Mouse (Mus musculus) liver (tissue): ENCODE measurements at regions not wholly inside any gene's neighbourhood (a gene's known extent, or its start where the extent isn't known, plus 50 kb on each side); places are given as distances from the start of the nearest gene placed in this dataset.

ENCODE experiments used
- DNase-seq: peaks from one replicate; pipeline ENCODE4 v3.0.0-alpha.2; 2020; ENCODE audit warnings: mixed read lengths

- DNase-seq: no peak
Observed at GRCm38 (mm10) chr4:125765171-125765570, 259.2 kb upstream of the Csf3r start.

GRCm38 (mm10) chr4:125777126-125777525, 247.2 kb upstream of the Csf3r start:
- DNase-seq: no peak

- DNase-seq: no peak
Observed at GRCm38 (mm10) chr4:125780113-125780512, 244.2 kb upstream of the Csf3r start.

GRCm38 (mm10) chr4:125780921-125781487, 243.3 kb upstream of the Csf3r start:
- no peak for DNase-seq

- DNase-seq: no peak
Observed at GRCm38 (mm10) chr4:125782346-125782745, 242.0 kb upstream of the Csf3r start.

GRCm38 (mm10) chr4:125786083-125786482, 238.3 kb upstream of the Csf3r start:
- no peak for DNase-seq

- DNase-seq: no peak
Observed at GRCm38 (mm10) chr4:125794679-125795078, 229.7 kb upstream of the Csf3r start.

GRCm38 (mm10) chr4:125807923-125808322, 216.4 kb upstream of the Csf3r start:
- no peak for DNase-seq

- no peak for DNase-seq
Observed at GRCm38 (mm10) chr4:125809446-125810108, 214.8 kb upstream of the Csf3r start.

GRCm38 (mm10) chr4:125810247-125810646, 214.1 kb upstream of the Csf3r start:
- DNase-seq: no peak

- DNase-seq: no peak
Observed at GRCm38 (mm10) chr4:125814311-125814710, 210.0 kb upstream of the Csf3r start.

- no peak for DNase-seq
Observed at GRCm38 (mm10) chr4:125815276-125815675, 209.1 kb upstream of the Csf3r start.

- no peak for DNase-seq
Observed at GRCm38 (mm10) chr4:125824525-125824924, 199.8 kb upstream of the Csf3r start.

GRCm38 (mm10) chr4:125826416-125826815, 197.9 kb upstream of the Csf3r start:
- DNase-seq: no peak

- DNase-seq: peak; percentile 73
Observed at GRCm38 (mm10) chr4:125835250-125835649, 189.1 kb upstream of the Csf3r start.

- DNase-seq: no peak
Observed at GRCm38 (mm10) chr4:125847568-125847967, 176.8 kb upstream of the Csf3r start.

GRCm38 (mm10) chr4:125850300-125850699, 174.1 kb upstream of the Csf3r start:
- DNase-seq: peak; percentile 28

- no peak for DNase-seq
Observed at GRCm38 (mm10) chr4:125852545-125852944, 171.8 kb upstream of the Csf3r start.

GRCm38 (mm10) chr4:125855983-125856591, 168.3 kb upstream of the Csf3r start:
- DNase-seq: no peak

GRCm38 (mm10) chr4:125856781-125857180, 167.6 kb upstream of the Csf3r start:
- DNase-seq: no peak

- no peak for DNase-seq
Observed at GRCm38 (mm10) chr4:125865057-125865456, 159.3 kb upstream of the Csf3r start.

GRCm38 (mm10) chr4:125865728-125866127, 158.6 kb upstream of the Csf3r start:
- DNase-seq: no peak

GRCm38 (mm10) chr4:125871211-125871610, 153.1 kb upstream of the Csf3r start:
- no peak for DNase-seq

GRCm38 (mm10) chr4:125880028-125880427, 144.3 kb upstream of the Csf3r start:
- DNase-seq: no peak
